Mouse (Mus musculus) kidney, adult 2 months (tissue): Measurements from ENCODE around the gene Ppp1cc.

Experiments
- CTCF ChIP-seq: fragments of 200-500 bp; conservative IDR thresholded peaks from 2 replicates; pipeline ENCODE4 v1.5.1; 2011; ENCODE audit warnings: low read depth, mild to moderate bottlenecking, control low read depth, low read length, moderate library complexity, mixed read lengths; ENCODE audit not compliant: insufficient read depth, insufficient read length
- POLR2A ChIP-seq: fragments of 200-500 bp; IDR thresholded peaks from one replicate; pipeline ENCODE4 v1.6.1; 2011; ENCODE audit warnings: low read depth, low read length, control low read depth

GRCm38 (mm10) chr5:122158557-122159515 lies 758 bp downstream of the Ppp1cc start:
- TF ChIP-seq CTCF (no peak), POLR2A (no peak)
